ENCODE assay signal across 9 mouse cellular contexts in the genomic region with DNA sequence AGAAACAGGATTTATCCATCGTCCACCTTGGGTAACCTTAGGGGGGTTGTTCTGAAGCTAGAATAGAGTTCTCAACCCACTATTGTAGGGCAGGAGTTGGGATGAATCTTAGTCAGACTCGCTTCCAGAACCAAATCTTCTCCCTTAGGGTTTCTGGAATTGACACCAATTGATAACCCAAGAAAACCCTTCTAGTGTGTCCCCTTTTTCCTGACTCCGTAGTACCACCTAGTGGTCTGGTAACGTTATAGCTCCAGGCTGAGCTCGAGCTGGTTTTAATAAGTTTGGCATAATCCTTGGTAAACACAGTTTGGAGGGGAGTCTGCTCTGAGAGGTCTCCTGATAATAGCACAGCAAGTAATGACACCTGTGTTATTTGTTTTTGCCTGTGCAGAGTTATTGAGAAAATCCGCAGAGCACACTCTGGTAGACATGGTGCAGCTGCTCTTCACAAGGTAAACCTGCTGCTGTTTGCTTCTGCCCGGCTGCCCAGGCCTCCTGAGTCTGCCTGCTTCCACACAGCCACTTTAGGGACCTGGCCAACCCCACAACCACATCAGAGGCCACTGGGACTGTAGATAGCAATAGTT. TPM values are rescaled to one million over a fixed set of nuclear protein-coding genes. Genes with fewer than 3 reads are reported as not detected.
DNase-seq lines count a peak whose midpoint lies in the region; ATAC-seq and TF ChIP-seq lines count a peak whose summit lies in the region.
"Had no signal": no experiment of that assay in that cellular context is flagged by ENCODE, and none has a peak within 500 bp of the region (broad histone marks: within the 10 kb centered on the region; RNA-seq: fewer than 3 reads in every experiment).

No protein-coding gene starts in this region.

- no peak overlapping the region for H3K4me3 ChIP-seq in heart, embryonic 11.5 days (ENCODE audit: low read depth, low read length)
- H3K4me3 ChIP-seq in hindbrain, postnatal 0 days (ENCODE audit: low read length), result no peak overlapping the region
- H3K4me3 ChIP-seq: neural tube, embryonic 13.5 days had no signal

- no peaks in the 10 kb centered on the region; the same call in 1 of the 2 replicates for H3K4me1 ChIP-seq in heart, embryonic 11.5 days (ENCODE audit: control insufficient read depth, insufficient read depth, low read length)
- H3K4me1 ChIP-seq in hindbrain, postnatal 0 days (ENCODE audit: insufficient read depth, low read length), result no peaks in the 10 kb centered on the region
- H3K4me1 ChIP-seq: neural tube, embryonic 13.5 days had no signal

- no peaks in the 10 kb centered on the region for H3K9me3 ChIP-seq in heart, embryonic 11.5 days (replicated peaks; ENCODE audit: control insufficient read depth, low read length)
- H3K9me3 ChIP-seq in hindbrain, postnatal 0 days (ENCODE audit: low read length), result no peaks in the 10 kb centered on the region
- H3K9me3 ChIP-seq: neural tube, embryonic 13.5 days had no signal

- H3K27me3 ChIP-seq in heart, embryonic 11.5 days (ENCODE audit: control insufficient read depth, insufficient read depth, low read length), result no peaks in the 10 kb centered on the region
- H3K27me3 ChIP-seq in hindbrain, postnatal 0 days (ENCODE audit: insufficient read depth, low read length), result no peaks in the 10 kb centered on the region
- H3K27me3 ChIP-seq: neural tube, embryonic 13.5 days had no signal

- H3K9ac ChIP-seq in heart, embryonic 11.5 days (ENCODE audit: low read depth, low read length), result no peak overlapping the region
- H3K9ac ChIP-seq in hindbrain, postnatal 0 days (replicated peaks; ENCODE audit: low read length), result no peak overlapping the region
- H3K9ac ChIP-seq: neural tube, embryonic 13.5 days had no signal

- WGBS in heart, embryonic 11.5 days (ENCODE audit: insufficient replicate concordance), result 40% methylated on average over 7 of the region's 7 CpGs
- WGBS in hindbrain, postnatal 0 days, result 34% methylated on average over 7 of the region's 7 CpGs

- no peak overlapping the region for H3K4me2 ChIP-seq in heart, embryonic 11.5 days
- no peak overlapping the region for H3K4me2 ChIP-seq in hindbrain, postnatal 0 days (ENCODE audit: low read depth, low read length)
- H3K4me2 ChIP-seq: neural tube, embryonic 13.5 days had no signal

- peaks cover 6% of the 10 kb centered on the region; the same call in 1 of the 2 replicates for H3K36me3 ChIP-seq in heart, embryonic 11.5 days (ENCODE audit: control insufficient read depth, insufficient read depth, low read length)
- H3K36me3 ChIP-seq in hindbrain, postnatal 0 days (ENCODE audit: insufficient read depth, low read length), result peaks cover 40% of the 10 kb centered on the region

- peak; percentile 87 for TF ChIP-seq CTCF in hindbrain, postnatal 0 days (IDR thresholded peaks at IDR 0.05; ENCODE audit: low read depth)

- peak; percentile 31 to 69 for DNase-seq in heart, adult 18-20 months
- peak; percentile 23 to 57 for DNase-seq in right cerebral cortex, adult 2 months (ENCODE audit: low spot score in 2 of 2)
- no peak for DNase-seq in right cerebral cortex, postnatal 36 days (ENCODE audit: low spot score in 2 of 2)
- peak; percentile 40 for DNase-seq in c-Kit-positive CD71-positive TER-119-positive erythroid progenitor cells, embryonic 14.5 days (ENCODE audit: low spot score)
- DNase-seq in hindbrain, postnatal 0 days (ENCODE audit: low spot score), result peak; percentile 72
- DNase-seq in ovary, adult 18-20 months (ENCODE audit: low spot score), result no peak

- no peak for ATAC-seq in heart, embryonic 11.5 days (replicated peaks; ENCODE audit: insufficient number of reproducible peaks, low FRiP score, low TSS enrichment)
- no peak for ATAC-seq in hindbrain, postnatal 0 days
- peak; percentile 79; the same call in 1 of the 2 replicates for ATAC-seq in megakaryocyte progenitor cell, adult 5-6 weeks (replicated peaks; ENCODE audit: poor library complexity)

- no peak overlapping the region for H3K27ac ChIP-seq in heart, embryonic 11.5 days (ENCODE audit: low read depth, low read length)
- no peak overlapping the region for H3K27ac ChIP-seq in hindbrain, postnatal 0 days
- H3K27ac ChIP-seq: neural tube, embryonic 13.5 days had no signal

RNA-seq across cellular contexts. Expression of a gene that starts 49.9 kb away (rescaled TPM):
- 10 to 100 TPM; 19.7 to 22.1 TPM for total RNA-seq in heart, adult 18-20 months (2021)
- 6.8 and 7.3 TPM in 2 replicates for polyA plus RNA-seq in heart, embryonic 11.5 days (2014; fragmentation: Nextera tagmentation; extraction: Ambion mirVana)
- 3.5 and 4.7 TPM in 2 replicates for total RNA-seq in hindbrain, postnatal 0 days (2014; rRNA removed)
- polyA plus RNA-seq in hindbrain, postnatal 0 days (2015; fragmentation: Nextera tagmentation; extraction: Ambion mirVana), result 1.7 and 1.9 TPM in 2 replicates
- 4.7 and 5.5 TPM in 2 replicates for total RNA-seq in megakaryocyte progenitor cell, adult 5-6 weeks (2015)
- 4.0 and 5.0 TPM in 2 replicates for total RNA-seq in megakaryocyte progenitor cell, adult 5-6 weeks (2017)

Comparison
In these comparisons a context has a peak if more than half of its experiments do, and no peak if none do; other contexts are left out.
1. DNase-seq: peak in heart, adult 18-20 months (2 of 2), right cerebral cortex, adult 2 months (2 of 2), c-Kit-positive CD71-positive TER-119-positive erythroid progenitor cells, embryonic 14.5 days (single experiment) and hindbrain, postnatal 0 days (single experiment); none in right cerebral cortex, postnatal 36 days (0 of 2) and ovary, adult 18-20 months (single experiment).